Mouse (Mus musculus): ENCODE results near the gene Cmtm2b.

The Cmtm2b gene

GRCm38 (mm10) chr8:104341678-104342077 lies 19.6 kb downstream of the Cmtm2b start:
- no peak for DNase-seq (ENCODE audit: low read depth in 1 of 2, low spot score in 2 of 2)

GRCm38 (mm10) chr8:104342426-104342825 lies 20.4 kb downstream of the Cmtm2b start:
- DNase-seq (ENCODE audit: low read depth in 1 of 2, low spot score in 2 of 2): no peak

GRCm38 (mm10) chr8:104343957-104344356 lies 21.9 kb downstream of the Cmtm2b start:
- peak in 1 of 2 experiments; percentile 56 for DNase-seq (ENCODE audit: low read depth in 1 of 2, low spot score in 2 of 2)

DNA sequence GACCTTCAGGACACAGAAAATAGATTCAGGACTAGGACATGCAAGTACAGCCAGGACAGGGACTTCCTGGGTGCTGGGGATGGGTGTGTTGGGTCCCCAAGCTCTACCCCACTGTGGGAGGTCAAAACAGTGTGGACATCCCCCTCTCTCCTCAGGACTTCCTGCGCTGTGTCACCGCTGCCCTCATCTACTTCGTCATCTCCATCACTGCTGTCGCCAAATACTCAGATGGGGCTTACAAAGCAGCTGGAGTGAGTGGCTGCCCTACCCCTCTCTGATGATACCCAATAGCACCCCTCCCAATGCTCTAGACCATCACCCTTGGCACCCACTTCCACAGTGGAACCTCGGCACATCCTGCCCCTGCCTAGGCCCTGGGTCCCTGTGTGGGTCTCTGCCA lies 22.6 kb downstream of the Cmtm2b start:
- no peak for DNase-seq (ENCODE audit: low read depth in 1 of 2, low spot score in 2 of 2)

DNA sequence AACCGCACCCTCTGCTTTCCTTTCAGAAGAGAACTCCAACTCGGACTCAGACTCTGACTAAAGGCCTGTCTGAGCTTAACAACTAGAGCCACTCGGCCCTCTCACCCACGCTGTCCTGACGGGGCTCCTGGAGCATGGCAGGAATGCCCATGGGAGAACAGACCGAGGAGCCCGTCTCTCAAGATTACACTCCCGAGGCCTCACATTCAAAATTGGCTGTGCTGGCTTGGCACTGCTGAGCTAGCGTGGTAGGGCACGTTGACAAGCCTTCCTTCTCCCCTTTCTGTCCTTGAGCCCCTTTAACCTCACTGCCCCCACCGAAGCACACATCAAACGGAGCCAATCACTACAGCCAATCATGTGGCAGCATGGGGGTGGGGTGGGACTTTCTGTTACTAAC lies 24.7 kb downstream of the Cmtm2b start:
- no peak for DNase-seq (ENCODE audit: low read depth in 1 of 2, low spot score in 2 of 2)

DNA sequence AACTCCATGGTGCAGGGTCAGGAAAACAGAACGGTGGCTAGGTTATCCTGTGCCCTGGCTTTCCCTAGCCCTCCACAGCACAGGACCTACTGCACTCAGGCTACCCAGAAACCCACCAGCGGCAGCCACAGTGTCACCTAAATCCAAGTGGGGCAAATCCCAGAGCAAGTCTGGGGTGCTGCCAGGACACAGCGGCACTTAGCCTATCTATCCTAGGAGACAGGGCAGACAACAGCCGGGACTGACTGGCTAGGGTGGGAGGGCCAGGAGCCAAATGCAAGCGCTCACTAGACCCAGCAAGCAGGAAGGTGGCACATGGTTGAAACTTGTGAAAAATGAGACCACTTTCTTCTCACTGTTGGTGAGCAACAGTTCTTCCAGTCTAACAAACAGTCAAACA lies 26.9 kb downstream of the Cmtm2b start:
- DNase-seq (ENCODE audit: low read depth in 1 of 2, low spot score in 2 of 2): no peak

- DNase-seq (ENCODE audit: low read depth in 1 of 2, low spot score in 2 of 2): no peak
These were observed 28.0 kb downstream of the Cmtm2b start for GRCm38 (mm10) chr8:104350047-104350446.

DNA sequence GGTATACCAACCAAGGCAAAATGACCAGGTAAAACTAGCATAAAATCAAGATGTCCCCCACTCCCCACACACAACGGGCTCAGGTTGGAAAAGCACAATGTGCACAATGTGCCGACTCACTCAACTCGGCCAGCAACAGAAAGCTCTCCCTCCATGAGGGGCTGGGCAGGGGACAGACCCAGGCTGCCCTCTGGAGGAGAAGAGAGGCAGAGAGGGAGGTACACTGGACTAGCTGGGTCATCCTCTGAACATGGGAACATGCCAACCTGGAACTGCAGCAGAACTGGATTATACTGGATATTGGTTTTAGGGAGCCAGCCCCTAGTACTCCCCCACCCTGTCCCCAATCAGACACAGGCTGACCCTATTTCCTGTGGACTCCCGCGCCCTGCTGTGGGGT lies 31.2 kb downstream of the Cmtm2b start:
- DNase-seq (ENCODE audit: low read depth in 1 of 2, low spot score in 2 of 2): no peak

GRCm38 (mm10) chr8:104354504-104354903 lies 32.5 kb downstream of the Cmtm2b start:
- no peak for DNase-seq (ENCODE audit: low read depth in 1 of 2, low spot score in 2 of 2)

- no peak for DNase-seq (ENCODE audit: low read depth in 1 of 2, low spot score in 2 of 2)
These were observed 36.6 kb downstream of the Cmtm2b start for GRCm38 (mm10) chr8:104358637-104359036.

GRCm38 (mm10) chr8:104359778-104360456 lies 37.9 kb downstream of the Cmtm2b start:
- DNase-seq (ENCODE audit: low read depth in 1 of 2, low spot score in 2 of 2): no peak

GRCm38 (mm10) chr8:104365695-104366094 lies 43.7 kb downstream of the Cmtm2b start:
- DNase-seq (ENCODE audit: low read depth in 1 of 2, low spot score in 2 of 2): no peak

GRCm38 (mm10) chr8:104367398-104367797 lies 45.4 kb downstream of the Cmtm2b start:
- DNase-seq (ENCODE audit: low read depth in 1 of 2, low spot score in 2 of 2): no peak

- DNase-seq (ENCODE audit: low read depth in 1 of 2, low spot score in 2 of 2): no peak
These were observed 47.6 kb downstream of the Cmtm2b start for GRCm38 (mm10) chr8:104369591-104369990.

- DNase-seq (ENCODE audit: low read depth in 1 of 2, low spot score in 2 of 2): no peak
These were observed 48.0 kb downstream of the Cmtm2b start for GRCm38 (mm10) chr8:104370071-104370470.

GRCm38 (mm10) chr8:104371121-104371520 lies 49.1 kb downstream of the Cmtm2b start:
- no peak for DNase-seq (ENCODE audit: low read depth in 1 of 2, low spot score in 2 of 2)

DNA sequence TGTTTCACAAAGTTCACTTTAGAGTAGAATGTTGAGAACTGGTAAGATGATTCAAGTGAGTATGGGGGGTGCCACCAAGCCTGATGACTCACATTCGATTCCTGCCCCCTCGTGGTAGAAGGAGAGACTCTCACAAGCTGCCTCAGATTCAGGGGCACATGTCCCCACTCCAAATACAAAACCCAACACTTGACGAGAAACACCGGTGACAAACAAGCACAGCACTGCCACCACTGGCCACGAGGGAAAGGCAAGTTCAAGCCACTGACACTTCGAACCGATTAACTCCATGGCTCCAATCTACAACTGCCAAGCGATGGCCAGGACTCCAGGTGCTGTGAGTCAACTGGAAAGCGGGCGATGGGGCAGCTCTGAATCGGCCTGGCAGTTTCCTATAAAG lies 51.7 kb downstream of the Cmtm2b start:
- no peak for DNase-seq (ENCODE audit: low read depth in 1 of 2, low spot score in 2 of 2)

- no peak for DNase-seq (ENCODE audit: low read depth in 1 of 2, low spot score in 2 of 2)
These were observed 52.2 kb downstream of the Cmtm2b start for GRCm38 (mm10) chr8:104374269-104374668.

DNA sequence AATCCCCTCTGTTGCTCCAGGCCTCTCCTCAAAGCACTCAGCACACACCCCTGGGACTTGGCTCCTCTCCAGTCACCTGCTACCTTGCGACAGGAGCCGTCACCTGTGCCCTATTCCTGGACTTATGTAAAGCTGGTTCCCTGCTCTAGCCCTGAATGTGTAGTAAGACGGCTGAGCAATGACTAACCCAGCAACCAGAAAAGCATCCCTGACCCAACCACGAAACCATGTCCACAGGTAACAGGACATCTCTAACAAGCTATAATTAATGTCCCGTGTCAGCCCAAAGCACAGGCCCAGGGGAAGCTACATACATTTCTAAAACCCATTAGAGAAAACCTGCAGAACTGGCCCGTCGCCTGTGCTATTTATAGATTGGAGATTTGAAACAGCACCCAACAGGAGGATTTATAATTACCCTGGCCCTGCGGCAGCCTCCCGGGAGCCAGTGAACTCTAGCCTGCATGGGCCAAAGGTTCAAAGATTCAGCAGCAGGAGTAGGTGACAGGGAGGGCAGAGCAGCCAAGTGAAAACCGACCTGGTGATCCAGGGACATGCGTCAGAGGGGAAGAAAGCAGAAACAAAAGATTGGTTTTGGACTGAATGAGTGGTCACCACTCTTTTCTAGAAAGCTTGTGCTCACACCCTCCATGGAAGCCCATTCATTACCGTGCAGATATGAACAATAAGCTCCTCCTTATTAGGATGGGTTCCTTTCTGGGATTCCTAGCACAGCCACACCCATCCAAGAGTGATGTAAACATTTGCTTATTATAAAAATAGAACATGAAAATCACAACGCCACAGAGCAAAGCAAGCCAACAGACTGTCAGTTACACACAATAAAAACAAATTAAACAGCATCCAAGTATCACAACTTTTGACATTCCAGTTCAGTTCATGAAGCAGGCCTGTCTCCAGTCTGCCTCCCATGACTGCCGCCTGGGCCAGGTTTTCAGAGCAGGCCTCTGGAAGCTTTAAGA lies 53.1 kb downstream of the Cmtm2b start:
- no peak for DNase-seq (ENCODE audit: low read depth in 1 of 2, low spot score in 2 of 2)

- no peak for DNase-seq (ENCODE audit: low read depth in 1 of 2, low spot score in 2 of 2)
These were observed 53.9 kb downstream of the Cmtm2b start for GRCm38 (mm10) chr8:104375959-104376358.

DNA sequence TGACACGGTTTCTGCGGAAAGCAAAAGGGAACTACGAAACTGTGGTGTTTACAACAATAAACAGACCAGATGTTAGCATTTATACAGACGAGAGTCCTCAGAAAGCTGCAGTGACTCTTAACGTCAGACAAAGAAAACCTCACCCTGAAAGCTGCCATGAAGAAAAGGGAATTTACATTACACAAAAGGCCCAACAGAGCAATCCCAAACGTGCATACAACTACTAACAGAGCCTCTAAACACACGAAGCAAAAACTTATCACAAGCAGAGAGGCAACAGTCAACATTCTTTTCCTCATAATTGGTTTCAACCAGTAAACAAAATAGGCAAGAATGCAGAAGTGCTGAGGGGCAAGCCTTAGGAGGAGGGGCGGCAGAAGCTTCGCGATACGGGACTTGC lies 54.6 kb downstream of the Cmtm2b start:
- DNase-seq (ENCODE audit: low read depth in 1 of 2, low spot score in 2 of 2): no peak

- no peak for DNase-seq (ENCODE audit: low read depth in 1 of 2, low spot score in 2 of 2)
These were observed 57.3 kb downstream of the Cmtm2b start for GRCm38 (mm10) chr8:104379301-104379836.
